Mouse (Mus musculus): ENCODE measurements around the gene Lcp1.

- TF ChIP-seq EP300 (IDR thresholded peaks at IDR 0.05; ENCODE audit: low read depth): no peak
- TF ChIP-seq CTCF (IDR thresholded peaks at IDR 0.05; ENCODE audit: low read depth): no peak
These were observed 19.8 kb downstream of the Lcp1 start for GRCm38 (mm10) chr14:75150653-75151052.

All from heart, postnatal 0 days (tissue).